In the genomic region with DNA sequence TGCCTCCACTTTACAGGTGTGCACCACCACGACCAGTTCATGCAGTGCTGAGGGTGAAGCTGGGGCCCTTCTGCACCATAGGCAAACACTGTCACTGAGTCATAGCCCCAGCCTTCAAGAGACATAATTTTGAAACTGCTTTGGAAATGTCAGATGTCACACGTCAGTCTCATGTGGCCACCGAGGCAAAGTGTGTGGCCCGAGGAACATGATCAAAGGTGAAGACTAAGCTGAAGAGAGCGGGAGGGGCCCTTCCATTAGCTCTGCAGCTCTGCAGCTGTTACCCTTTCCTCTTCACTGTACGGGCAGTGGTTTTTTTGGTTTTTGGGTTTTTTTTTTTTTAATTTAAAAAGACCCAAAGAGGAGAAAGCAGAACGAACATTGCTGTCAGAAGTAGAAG, we compare ENCODE assay signal across 12 mouse cellular contexts. TPM values are rescaled to one million over a fixed set of nuclear protein-coding genes. Genes with fewer than 3 reads are reported as not detected.
DNase-seq lines count a peak whose midpoint lies in the region; ATAC-seq lines count a peak whose summit lies in the region.
"Had no signal": no experiment of that assay in that cellular context is flagged by ENCODE, and none has a peak within 500 bp of the region (broad histone marks: within the 10 kb centered on the region; RNA-seq: fewer than 3 reads in every experiment).

No protein-coding gene starts in this region.

- no peaks in the 10 kb centered on the region for H3K9me3 ChIP-seq in heart, embryonic 16.5 days (replicated peaks; ENCODE audit: control insufficient read depth, low read length)
- H3K9me3 ChIP-seq: liver, embryonic 13.5 days had no signal

- WGBS in heart, embryonic 16.5 days, result 76% methylated on average over 7 of the region's 7 CpGs

- H3K27me3 ChIP-seq in heart, embryonic 16.5 days (ENCODE audit: control insufficient read depth, insufficient read depth, low read length), result no peaks in the 10 kb centered on the region
- H3K27me3 ChIP-seq: liver, embryonic 13.5 days had no signal

- no peak for DNase-seq in heart, adult 9 months (ENCODE audit: low spot score in 2 of 2)
- DNase-seq in induced T-regulatory cell, adult 2 months (ENCODE audit: low read depth), result peak; percentile 82
- peak; percentile 41 for DNase-seq in thymus, postnatal 14 days
- DNase-seq in right cerebral cortex, postnatal 14 days, result no peak
- DNase-seq in embryo, embryonic 10 days (ENCODE audit: low spot score), result no peak
- DNase-seq: cerebellum, adult 2 months; heart, adult 11 months; liver, embryonic 13.5 days; spleen, adult 18-20 months had no signal

- peak; percentile 49 for ATAC-seq in heart, embryonic 16.5 days (replicated peaks; ENCODE audit: extremely low read depth, insufficient read depth, low FRiP score)
- ATAC-seq in CD4-positive, CD25-positive, alpha-beta regulatory T cell, adult 4 months, result peak; percentile 94

- H3K4me1 ChIP-seq in heart, embryonic 16.5 days (ENCODE audit: control insufficient read depth, insufficient read depth, low read length), result peaks cover 20% of the 10 kb centered on the region

- H3K27ac ChIP-seq in heart, embryonic 16.5 days (ENCODE audit: low read length), result peak overlapping the region; percentile 70
- H3K27ac ChIP-seq: hindbrain, embryonic 14.5 days; liver, embryonic 13.5 days had no signal

- no peak overlapping the region for H3K4me2 ChIP-seq in heart, embryonic 16.5 days (ENCODE audit: low read depth, low read length)
- H3K4me2 ChIP-seq: hindbrain, embryonic 14.5 days; liver, embryonic 13.5 days had no signal

- no peaks in the 10 kb centered on the region for H3K36me3 ChIP-seq in heart, embryonic 16.5 days (ENCODE audit: control insufficient read depth, insufficient read depth)
- H3K36me3 ChIP-seq: liver, embryonic 13.5 days had no signal

- no peak overlapping the region for H3K4me3 ChIP-seq in heart, embryonic 16.5 days (ENCODE audit: low read length)
- H3K4me3 ChIP-seq: liver, embryonic 13.5 days had no signal

- no peak overlapping the region for H3K9ac ChIP-seq in heart, embryonic 16.5 days (ENCODE audit: low read length)
- H3K9ac ChIP-seq: hindbrain, embryonic 14.5 days; liver, embryonic 13.5 days had no signal

RNA-seq across cellular contexts. Expression of a gene that starts 25.8 kb away (rescaled TPM):
- polyA plus RNA-seq in heart, embryonic 16.5 days (2015; fragmentation: Nextera tagmentation; extraction: Ambion mirVana), result 0.34 and 0.37 TPM in 2 replicates
- under 1 TPM in 1 of 2 experiments, not detected in 1; 0.20 TPM for polyA plus RNA-seq in CD4-positive, CD25-positive, alpha-beta regulatory T cell, adult 4 months (2017; shearing (Covaris generic))

Comparison
In these comparisons a context has a peak if more than half of its experiments do, and no peak if none do; other contexts are left out.
1. DNase-seq: peak in induced T-regulatory cell, adult 2 months (single experiment) and thymus, postnatal 14 days (single experiment); none in heart, adult 9 months (0 of 2), right cerebral cortex, postnatal 14 days (single experiment) and embryo, embryonic 10 days (single experiment).